Mouse (Mus musculus): ENCODE data around the gene Icosl.

Gene Icosl

DNA sequence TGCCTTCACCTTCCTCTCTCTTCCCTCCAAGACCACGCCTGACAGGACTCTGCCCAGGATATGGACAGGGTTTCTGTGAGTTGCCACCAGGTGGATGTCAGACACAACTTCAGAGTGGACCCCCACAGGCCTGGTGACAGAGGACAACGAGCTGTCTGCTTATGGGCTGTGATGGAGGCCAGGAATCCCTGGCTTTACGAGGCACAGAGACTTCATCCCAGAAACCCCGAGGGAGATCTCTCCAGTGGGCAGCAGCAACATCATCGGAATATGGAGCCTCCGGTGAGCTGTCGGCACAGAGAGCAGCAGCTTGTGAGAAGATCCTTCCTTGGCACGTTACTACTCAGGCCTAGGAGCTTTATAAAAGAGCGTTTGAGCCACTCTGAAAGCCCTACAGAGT is 8.8 kb downstream of the Icosl start:
- DNase-seq, result peak; percentile 92

- DNase-seq, result no peak
Observed at GRCm38 (mm10) chr10:78078276-78078675, 9.2 kb downstream of the Icosl start.

GRCm38 (mm10) chr10:78079955-78080591 is 11.0 kb downstream of the Icosl start:
- peak; percentile 99 for DNase-seq

GRCm38 (mm10) chr10:78084073-78084472 is 15.0 kb downstream of the Icosl start:
- DNase-seq, result peak; percentile 93

- DNase-seq, result no peak
Observed at GRCm38 (mm10) chr10:78085711-78086110, 16.6 kb downstream of the Icosl start.

DNA sequence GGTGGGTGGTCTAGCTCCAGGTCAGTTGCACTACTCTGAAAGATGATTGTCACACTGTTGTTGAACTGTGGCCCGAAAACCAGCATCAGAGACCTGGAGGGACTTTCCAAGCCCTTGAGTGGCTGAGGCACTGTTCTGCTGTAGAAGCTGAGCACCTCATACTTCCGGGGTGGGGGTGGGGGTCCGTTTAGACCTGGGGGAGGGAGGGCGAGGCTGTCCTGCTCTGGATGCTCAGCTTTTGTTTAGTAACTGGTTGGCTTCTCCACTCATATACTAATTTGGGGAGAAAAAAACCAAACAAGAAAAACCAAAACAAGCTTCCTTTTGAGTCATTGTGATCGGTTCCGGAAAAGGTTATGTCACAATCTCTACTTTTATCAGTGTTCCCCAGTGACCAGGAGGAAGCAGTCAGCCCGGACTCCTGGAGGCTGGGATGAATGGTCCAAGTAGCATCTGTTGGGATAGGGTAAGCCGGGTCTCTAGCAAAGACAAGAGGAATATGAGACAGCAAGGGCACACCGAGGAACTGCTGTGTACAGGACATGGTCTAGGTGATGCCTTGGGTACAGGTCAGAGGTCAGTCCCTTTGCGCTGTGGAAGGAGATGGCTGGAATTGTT is 17.5 kb downstream of the Icosl start:
- DNase-seq, result peak; percentile 98

GRCm38 (mm10) chr10:78087101-78087511 is 18.0 kb downstream of the Icosl start:
- DNase-seq, result peak; percentile 96

DNA sequence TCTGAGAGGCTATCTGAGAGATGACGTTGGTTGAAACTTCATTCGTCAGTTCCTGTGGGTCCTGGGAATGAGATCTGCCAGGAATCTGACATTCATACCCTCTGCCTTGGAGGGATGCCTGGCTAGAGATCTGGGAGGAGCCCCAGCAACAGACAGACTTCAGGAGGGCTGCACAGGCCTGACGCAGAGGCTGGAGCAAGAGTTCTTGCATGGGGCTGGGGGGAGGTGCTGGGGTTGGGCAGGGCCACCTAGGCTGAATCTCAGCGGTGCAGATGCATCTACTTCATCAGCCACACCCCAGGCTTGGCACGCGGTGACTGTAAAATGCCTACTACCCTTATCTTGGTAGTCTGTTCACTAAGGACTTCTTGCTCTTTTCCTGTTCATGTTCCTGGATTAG is 21.1 kb downstream of the Icosl start:
- DNase-seq, result peak; percentile 96

DNA sequence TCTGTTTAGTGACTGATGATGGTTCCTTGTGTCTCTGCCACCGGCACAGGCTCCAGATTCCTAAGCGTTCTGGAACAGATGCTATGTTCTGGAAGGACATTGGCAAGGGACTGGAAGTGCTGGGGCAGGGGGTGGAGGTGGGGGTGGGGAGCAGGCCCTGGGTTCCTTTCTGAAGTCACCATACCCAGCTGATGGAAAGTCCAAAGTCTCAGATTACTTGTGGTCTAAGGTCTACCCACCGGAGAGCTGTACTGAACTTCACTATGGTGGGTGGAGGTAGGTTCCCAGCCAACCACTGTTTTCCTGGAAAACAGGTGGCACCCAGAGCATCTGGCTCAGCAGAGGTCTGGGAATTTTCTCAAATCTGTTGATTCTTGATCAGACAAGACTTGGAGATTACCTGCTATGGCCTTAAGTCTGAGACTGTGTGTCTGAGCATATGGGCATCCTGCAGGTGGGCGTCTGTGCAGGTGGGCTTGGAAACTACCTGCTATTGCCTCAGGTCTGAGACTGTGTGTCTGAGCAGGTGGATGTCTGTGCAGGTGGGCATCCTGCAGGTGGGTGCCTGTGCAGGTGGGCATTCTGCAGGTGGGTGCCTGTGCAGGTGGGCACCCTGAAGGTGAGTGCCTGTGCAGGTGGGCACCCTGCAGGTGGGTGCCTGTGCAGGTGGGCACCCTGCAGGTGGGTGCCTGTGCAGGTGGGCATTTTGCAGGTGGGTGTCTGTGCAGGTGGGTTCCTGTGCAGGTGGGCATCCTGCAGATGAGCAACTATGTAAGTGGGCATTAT is 21.8 kb downstream of the Icosl start:
- no peak for DNase-seq

- DNase-seq, result peak; percentile 95
Observed at GRCm38 (mm10) chr10:78091865-78092724, 23.0 kb downstream of the Icosl start.

- no peak for DNase-seq
Observed at GRCm38 (mm10) chr10:78092725-78093029, 23.6 kb downstream of the Icosl start.

DNA sequence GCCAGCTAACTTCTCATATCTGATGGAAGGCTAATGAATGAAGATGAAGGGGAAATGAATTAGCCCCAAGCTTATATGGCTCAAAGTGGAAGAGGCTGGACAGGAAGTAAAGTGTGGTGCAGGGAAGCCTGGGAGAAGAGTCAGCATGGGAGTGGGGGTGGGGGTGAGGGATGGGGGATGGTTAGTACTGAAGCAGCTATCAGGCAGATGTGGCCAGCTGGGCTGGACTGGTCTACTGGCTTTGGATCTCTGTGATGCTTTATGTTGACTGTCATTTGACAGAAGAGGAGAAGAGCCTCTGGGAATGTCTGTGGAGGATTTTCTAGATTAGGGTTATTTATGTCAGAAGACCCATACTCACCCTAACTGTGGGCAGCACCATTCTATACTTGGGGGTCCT is 26.1 kb downstream of the Icosl start:
- DNase-seq, result peak; percentile 92

DNA sequence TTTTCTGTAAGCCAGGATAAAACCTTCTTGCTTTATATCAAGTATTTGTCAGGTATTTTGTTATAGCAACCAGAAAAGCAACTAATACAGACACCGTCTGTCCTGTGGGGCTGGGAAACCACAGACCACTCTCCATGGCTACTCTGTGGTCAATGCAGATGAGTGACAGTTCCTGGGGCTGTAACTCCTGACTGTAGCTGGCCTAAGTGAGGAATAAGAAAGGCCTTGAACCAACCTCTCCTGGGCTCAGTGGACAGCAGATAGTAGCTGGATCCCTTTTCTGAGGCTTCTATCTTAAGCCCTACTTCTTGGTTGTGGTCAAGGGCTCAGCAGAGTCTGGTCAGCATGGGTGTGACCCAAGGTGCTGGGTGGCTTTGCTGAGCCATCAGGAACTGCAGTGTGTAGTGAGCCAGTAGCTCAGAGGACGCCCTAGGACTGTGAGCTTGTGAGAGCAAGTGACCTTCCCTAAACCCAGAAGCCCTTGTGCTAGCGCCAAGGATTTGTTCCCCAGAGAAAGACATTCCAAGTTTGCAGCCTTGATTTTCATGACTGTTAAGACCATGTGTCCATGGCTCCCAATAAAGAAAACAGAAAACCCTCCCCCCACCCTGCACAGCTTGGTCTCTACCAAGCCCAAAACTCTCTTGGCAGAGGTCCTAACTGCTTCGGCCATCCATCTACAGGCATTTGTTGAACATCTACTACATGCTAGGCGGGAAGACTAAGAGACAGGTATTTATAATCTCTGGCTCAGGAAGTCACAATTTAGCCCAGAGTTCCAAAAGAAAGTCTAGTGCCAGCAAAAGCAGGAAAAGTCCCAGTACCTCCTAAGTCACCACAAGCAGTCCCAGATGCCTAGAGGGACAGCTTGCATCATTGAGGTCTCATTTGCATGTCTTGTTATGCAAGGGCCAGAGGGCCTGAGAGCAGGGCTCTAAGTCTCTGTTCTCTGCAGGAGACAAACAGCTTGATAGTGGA is 27.1 kb downstream of the Icosl start:
- peak; percentile 98 for DNase-seq

GRCm38 (mm10) chr10:78099860-78100259 is 30.8 kb downstream of the Icosl start:
- DNase-seq, result peak; percentile 76

DNA sequence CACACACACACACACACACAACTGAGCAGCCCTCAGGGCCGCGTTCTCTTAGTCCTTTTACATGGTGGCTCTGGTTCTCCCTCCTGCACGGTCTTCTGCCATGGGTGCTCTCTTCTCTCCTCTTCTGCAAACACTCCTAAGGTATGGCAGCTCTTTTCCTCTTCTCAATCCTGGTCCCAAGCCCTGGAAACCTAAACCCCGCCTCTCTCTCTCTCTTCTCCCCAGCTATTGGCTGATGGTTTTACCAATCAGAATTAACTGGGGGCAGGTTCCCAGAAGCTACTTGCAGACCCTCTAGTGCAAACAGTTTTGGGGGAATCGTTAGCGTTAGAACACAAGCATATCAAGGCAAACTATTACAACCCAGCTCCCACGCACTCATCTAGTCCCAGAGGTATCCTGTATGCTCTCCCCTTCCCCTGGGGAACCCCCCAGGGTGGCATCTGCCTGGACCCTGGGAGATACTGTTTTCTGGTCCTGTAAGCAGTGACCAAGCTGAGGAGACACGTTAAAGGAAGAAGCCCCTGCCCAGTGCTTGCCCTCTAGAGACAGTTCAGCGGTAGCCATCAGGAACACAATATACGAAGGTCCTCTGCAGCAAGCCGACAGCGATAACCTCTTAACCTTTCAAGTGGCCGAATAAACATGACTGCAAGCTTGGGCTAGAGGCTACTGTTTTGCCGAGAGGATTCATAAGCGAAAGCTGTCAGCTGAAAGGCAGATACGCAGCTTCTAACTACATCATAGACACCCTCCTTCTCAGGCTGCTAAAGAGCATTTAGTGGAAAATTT is 32.1 kb downstream of the Icosl start:
- DNase-seq, result peak; percentile 92

DNA sequence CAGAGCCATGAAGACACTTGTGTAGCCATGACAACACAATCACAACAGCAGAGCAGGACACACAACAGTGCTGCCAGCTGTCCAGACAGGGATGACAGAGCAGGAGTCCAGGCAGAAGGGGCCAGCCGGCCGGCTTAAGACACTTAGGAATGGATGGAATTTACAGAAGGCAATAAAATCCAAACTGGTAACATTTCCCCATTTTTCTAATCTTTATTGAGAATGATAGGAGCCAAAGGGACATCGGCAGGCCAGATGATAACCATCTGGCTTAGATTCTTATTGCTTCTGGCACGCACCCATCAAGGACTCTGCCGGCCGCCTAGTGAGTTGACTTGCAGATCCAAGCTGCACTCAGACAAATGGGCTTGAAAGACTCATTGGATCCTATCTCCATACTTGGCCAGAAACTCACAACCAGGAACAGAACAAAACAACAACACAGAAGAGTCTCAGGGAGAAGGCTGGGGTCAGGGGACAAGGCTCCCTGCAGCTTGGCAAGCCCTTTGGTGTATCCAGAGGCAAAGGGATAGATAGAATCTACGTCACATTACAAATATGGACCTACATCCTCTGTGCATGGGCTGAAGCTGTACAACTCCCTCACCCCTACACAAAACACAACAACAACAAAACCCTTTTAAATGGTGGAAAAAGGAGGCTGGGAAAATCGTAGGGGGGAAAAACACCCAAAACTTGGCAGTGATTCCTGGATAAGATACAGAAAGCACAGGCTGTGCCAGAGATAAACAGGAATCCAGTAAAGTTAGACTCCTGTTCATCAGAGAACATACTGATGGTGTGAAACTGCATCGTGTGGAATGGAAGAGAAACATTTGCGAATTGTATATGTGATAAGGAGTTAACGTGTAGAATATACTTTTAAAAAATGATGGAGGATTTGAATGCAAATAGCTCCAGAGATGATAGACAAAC is 35.7 kb downstream of the Icosl start:
- peak; percentile 96 for DNase-seq

DNA sequence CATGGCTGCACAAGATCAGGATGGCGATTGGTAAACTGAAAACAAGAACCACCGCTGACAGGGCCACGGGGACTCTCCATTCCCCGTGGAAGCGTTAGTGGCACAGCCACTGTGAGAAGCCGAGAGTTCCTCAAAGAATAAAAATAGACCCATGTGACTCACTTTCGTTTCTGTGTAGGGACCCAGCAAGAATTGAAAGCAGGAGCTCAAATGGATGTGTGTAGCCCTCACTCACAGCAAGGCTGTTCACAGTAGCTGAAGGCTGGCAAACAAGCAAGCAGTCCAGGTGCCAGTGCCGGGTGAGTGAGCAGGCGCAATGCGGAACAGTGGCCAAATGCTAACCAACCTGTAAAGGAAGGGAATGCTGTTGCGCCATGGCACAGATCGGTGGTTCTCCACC is 36.4 kb downstream of the Icosl start:
- peak; percentile 94 for DNase-seq

DNA sequence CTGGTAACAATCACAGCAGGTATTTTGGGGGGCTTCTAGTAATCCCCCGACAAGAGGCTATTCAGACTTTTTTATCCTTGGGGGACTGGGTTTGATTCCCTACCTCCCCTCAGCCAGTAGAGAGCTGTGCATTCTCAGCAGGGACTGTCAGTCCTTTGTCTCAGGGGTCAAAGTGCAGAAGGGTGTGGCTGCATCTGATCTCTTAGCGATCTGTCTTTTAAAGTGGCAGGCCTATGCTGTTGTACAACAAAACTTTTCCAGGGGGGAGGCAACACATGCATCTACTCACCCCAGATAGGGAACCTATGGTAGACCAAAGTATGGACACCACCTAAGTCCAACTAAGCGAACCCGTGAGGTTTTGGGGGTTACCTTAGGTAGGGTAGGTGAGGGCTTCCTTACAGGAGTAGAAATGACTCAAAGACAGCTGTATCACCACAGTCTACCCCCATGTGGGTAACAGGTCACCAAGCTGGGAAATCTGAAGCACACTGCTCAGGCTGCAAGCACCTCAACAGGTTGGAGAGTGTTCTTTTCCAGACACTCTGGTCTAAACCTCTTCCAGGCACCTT is 45.5 kb downstream of the Icosl start:
- peak; percentile 73 for DNase-seq

DNA sequence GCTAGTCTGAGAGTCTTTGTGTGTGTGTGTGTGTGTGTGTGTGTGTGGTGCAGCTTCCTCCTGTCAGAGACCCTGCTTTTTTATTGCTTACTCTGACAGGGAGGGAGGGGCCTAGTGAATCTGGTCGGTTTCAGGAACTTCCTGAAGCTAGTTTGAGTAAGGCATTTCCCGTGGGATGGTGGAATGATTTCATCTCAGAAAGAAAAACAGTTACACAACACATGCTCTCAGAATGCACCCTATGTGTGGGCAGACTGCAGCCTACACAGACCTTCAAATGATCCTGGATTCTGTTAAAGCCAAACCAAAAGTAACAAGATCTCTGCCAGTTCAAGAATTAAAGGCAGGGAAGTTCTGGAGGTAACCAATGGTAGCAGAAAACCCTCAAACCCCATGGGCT is 46.1 kb downstream of the Icosl start:
- DNase-seq, result no peak

- peak; percentile 73 for DNase-seq
Observed at GRCm38 (mm10) chr10:78119422-78119821, 50.3 kb downstream of the Icosl start.

Measured in heart, adult 11 months (tissue).